Mouse (Mus musculus) hematopoietic multipotent progenitor cell, adult 10-12 weeks (in vitro differentiated cells): ENCODE results near the gene Ttc23l. TPM values are rescaled to one million over a fixed set of nuclear protein-coding genes. Genes with fewer than 3 reads are reported as not detected.

ENCODE experiments used
- polyA plus RNA-seq: library from polyadenylated mRNA; stranded (reverse); fragments of >175 nt; gene quantifications from 2 replicates; pipeline ENCODE4 v1.2.3, GENCODE M21; 2012; ENCODE audit warnings: low replicate concordance

Ttc23l gene
- polyA plus RNA-seq, result not detected in 2 replicates

GRCm38 (mm10) chr15:10558465-10558864 is at the start of gene Ttc23l:
Gene Ttc23l, minus strand, starts transcription at chr15:10558668.

DNA sequence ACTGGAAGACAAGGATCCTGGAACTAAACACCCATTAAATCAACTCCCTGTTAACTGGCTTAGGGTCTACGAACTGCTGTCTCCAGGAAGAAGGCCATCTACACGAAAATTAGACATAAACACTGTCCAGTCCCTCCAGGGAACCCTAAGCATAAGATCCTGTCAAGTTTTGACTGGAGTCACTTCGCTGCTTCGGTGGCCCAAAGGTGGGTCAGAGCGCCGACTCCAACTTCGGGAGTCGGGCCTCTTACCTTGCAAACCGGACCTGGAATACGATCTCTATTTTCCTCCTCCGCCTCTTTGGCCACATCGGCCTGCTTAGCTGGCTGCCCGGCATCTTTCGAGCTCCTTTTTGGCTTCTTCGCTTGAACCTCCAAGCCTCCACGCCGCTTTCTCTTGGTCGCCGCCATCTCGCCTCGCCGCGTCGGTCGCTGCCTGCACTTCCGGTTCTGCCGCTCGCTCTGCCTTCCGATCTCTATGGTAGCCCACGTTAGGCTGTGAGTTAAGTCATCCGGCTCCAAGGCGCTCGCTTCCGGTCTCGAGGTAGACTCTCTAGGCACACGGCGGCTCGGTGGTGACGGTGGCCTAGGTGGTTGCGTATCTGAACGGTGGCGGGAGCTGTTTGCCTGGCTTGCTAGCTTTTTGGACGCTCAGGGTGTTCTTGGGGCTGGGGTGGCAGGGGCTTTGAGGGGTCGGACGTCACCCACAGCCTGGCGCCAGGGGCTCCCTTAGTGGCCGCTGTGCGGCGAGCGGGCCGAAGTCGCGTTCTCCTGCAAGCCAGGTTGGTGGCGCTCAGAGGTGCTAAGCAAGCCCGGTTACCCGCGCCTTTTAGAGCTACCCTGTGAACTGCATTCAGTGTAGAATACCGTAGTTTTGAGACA is 72.7 kb downstream of the Ttc23l start, which contains the start of the genes Brix1 and Rad1:
Gene Brix1 (minus strand): TSS at position 464 of the 881 bp plus-strand sequence.
Gene Rad1 (plus strand): TSS at position 535 of the 881 bp plus-strand sequence.

DNA sequence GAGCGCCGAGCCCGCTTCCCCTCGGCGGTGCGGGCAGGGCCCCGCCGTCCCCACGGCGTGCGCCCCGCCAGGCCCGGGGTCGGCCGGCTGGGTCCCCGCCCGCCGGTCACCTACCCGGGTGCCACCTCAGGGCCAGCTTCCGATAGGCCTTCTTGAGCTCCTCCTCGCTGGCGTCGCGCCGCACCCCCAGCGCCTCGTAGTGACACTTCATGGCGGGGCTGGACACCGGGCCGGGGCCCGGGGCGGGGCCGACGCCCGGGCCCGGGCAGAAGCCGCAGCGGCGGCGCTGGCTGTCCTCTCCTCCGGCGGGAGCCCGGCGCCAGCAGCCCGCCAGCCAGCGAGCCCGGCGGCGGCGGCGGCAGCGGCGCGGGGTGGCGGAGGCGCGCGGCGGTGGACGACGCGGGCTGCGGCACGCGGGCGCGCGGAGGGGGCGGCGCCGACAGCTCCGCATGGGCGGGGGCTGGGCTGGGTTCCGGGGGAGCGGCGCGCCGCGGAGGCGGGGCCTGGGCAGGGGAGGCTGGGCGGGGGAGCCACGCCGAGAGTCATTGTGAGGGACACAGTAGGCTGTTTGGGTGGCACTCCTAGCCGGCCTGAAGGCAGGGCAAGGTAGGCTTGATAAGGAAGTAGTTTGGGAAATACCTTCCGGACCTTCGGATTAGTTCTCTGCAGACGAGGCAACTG is 88.2 kb downstream of the Ttc23l start, which contains the start of gene Dnajc21:
Gene Dnajc21 (minus strand): TSS at position 366 of the 681 bp plus-strand sequence.

Other genes starting within 250 kb of the Ttc23l start
- gene Gm21973, start 233.3 kb downstream of the Ttc23l start, polyA plus RNA-seq, result not detected in 2 replicates
- gene Agxt2, start 200.1 kb downstream of the Ttc23l start, polyA plus RNA-seq, result not detected in 2 replicates
- gene Dnajc21, start 88.2 kb downstream of the Ttc23l start, polyA plus RNA-seq, result 6.6 and 9.1 TPM in 2 replicates
- 14.6 and 23.0 TPM in 2 replicates for gene Brix1, start 72.7 kb downstream of the Ttc23l start, polyA plus RNA-seq
- gene Rad1, start 72.7 kb downstream of the Ttc23l start, polyA plus RNA-seq, result 7.8 and 13.8 TPM in 2 replicates
- gene Rai14, start 156.0 kb upstream of the Ttc23l start, polyA plus RNA-seq, result 0.08 and 0.30 TPM in 2 replicates